Mouse (Mus musculus) 3T3-L1 (cell line): ENCODE results near the gene Bcar1.

Experiments used
- DNase-seq: peaks from one replicate; pipeline ENCODE4 v3.0.0-alpha.2; 2015; ENCODE audit warnings: low read depth, low spot score

Gene Bcar1

DNA sequence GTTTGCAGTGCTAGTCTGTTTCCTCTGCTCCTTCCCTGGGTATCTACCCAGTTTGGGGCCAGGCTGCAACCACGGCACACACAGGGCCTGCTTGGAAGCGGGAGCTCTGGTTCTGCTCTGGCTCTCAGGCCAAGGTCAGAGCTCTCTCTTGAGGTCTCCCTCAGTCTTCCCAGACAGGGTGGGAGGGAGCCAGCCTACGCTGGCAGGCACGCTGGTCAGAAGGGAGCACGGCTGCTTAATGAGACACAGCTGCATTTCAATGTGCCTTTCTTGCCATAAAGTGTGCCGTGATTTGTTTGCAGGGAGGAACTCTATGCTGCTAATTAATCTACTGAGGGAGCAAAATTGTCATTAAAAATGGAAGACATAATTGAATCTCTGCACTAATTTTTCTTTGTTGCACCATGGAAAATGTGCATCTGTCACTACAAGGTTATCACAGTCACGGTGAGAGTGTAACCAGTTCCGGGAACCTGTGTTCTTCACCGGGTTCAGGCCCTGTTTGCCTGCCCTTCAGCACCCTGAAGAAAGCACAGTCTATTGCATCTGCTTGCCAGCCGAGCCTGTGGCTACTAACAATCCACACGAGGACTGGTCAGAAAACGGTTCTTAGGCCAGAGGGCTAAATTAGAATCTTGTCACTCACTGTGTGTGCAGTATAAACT, 26.3 kb upstream of the Bcar1 start:
- no peak for DNase-seq

DNA sequence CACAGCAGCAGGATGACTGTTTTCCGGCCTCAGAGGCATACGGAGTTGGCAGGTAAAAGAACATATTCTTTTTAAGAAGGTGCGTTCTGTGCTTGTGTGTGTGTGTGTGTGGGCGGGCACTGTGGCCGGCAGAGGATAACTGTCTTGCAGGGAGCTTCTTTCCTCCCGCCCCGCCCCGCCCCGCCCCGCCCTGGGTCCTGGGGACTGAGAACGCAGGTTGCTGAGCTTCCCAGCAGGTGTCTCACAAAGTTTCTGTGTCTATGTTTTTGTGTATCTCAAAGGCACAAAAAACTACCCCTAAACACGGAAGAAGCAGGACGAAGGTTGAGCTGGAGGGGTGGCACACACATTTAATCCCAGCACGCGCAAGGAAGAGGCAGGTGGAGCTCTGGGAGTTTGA, 25.7 kb upstream of the Bcar1 start:
- DNase-seq: no peak

DNA sequence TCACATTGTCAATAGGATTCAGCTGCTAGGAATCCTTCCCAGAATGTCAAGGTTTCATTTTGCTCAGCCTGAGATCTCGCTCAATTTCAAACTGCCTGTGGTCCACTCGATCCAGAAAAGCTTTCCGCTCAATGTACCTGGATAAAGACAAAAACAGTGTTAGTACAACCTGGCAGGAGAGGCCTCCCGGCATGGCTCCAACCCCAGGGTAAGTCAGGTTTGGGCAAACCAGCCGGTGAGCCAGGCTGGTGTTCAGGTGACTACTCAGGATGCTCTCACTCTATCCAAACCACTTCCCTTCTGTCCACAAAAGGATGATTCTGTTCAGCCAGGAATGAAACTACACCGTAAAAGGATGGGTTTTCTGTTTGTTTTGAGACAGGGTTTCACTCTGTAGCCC, 25.0 kb upstream of the Bcar1 start:
- DNase-seq: no peak

DNA sequence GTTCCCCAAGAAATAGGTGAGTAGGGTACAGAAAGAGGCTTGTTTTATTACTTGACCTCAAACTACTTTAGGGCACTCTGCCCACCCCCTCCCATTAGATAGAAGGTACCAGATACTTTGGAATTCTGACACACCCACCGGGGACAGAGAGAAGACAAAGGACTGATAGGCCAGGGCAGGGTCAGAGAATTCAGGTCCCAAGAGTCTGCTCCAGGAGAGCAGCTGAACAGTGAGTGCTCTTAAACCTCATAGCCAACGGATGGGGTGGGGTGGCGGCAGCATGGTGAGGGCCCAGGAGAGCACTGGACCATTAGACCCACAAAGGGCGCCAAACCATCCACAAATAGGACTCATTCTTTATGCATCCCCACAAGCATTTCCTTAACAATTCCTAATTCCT, 22.0 kb upstream of the Bcar1 start:
- no peak for DNase-seq

DNA sequence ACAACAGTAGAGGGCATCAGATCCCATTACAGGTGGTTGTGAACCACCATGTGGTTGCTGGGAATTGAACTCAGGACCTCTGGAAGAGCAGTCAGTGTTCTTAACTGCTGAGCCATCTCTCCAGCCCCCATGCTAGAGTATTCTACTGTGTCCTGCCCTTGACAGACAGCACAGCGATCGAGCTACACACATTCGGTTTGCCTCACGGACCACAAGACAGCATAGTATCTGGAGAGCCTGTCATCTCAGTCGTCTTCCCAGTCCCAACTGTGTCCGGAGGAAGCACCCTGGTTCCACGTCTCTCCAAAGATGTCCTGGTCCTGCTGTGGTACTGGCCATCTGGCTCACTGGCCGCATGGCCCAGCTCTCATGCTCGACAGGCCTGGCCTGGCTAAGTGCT, 21.5 kb upstream of the Bcar1 start:
- no peak for DNase-seq

DNA sequence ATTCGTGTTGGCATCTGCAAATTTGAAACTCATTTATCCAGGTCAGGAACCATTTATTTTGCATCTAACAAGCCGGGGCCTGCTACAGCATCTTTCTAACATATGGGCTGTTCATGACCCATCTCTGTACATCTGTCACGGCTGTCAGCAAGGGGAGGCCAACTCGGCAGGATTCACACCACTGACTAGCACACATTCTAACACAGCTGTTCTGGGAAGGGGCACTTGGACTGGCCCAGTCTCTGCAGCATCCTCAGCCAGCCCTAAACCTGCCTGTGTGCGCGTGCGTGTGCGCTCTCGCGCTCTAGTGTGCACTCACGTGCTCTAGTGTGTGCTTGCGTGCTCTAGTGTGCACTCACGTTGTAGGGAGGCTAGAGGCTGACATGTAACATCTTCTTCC, 17.1 kb upstream of the Bcar1 start:
- no peak for DNase-seq

DNA sequence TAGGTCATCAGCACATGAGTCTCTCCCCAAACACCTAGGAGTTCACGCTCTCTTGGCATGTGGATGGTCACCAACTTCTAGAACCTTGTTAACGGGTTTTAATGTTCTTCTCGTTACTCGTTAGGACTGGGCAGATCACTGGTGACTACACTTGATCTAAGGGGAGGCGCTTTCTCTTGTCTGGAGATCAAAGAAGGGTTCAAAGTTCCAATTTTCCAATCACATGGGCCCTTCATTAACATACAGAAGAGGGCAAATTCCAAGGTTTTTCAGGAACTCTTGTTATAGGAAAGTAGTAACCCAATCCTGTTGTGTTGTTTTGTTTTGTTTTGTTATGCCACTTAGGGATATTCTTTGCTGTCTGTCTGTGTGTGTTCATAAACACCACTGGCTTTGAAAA, 15.2 kb upstream of the Bcar1 start:
- no peak for DNase-seq

DNA sequence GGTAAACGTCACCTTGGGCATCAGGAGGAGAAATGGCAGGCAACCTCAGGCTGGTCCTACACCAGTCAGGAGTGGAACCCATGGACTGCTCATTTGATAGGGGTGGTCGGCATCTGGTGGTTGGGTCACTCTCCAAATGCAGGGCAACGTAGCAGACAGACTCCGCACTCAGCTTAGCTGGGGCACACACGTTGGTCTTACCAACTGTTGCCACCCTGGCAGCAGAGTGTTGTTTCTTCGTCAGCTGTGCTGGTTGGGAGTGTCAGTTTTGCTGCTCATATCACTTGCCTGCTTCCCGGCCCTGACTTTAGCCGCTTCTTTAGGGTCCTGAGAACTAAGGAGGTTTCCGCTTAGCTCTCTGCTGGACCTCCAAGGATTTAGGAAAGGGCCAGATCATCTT, 14.0 kb upstream of the Bcar1 start:
- no peak for DNase-seq

DNA sequence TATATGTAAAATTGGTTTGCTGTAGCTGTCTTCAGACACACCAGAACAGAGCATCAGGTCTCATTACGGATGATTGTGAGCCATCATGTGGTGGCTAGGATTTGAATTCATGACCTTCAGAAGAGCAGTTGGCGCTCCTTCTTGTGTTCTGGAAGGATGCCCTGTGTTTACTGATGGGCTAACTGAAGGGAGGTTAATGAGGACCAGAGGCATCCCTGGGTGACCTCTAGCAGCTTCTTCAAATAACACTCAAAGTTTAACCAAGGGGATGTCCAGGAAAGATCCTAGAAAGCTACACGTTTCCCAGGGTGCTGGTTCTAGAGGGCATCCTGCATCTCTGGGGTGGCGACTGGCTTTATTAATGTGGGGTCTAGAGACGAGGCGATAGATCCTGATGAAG, 11.1 kb upstream of the Bcar1 start:
- DNase-seq: no peak

DNA sequence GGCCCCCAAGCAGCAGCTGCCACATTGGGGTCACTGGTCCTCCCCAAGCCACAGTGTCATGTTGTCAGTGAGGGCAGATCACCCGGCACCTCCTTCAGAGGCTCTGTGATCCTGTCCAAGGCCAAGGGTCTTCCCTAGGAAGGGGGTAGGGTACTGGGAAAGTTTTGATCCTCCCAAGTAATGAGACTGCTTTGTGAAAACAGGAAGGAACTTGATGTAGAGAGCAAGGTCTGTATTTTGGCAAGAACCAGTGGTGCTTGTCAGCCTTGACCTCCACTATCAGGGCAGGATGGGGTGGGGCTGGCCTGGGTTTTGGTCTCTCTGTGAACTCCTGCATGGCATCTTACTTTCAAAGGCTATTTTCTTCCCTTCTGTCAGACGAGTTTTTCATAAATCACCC, 10.5 kb upstream of the Bcar1 start:
- no peak for DNase-seq

DNA sequence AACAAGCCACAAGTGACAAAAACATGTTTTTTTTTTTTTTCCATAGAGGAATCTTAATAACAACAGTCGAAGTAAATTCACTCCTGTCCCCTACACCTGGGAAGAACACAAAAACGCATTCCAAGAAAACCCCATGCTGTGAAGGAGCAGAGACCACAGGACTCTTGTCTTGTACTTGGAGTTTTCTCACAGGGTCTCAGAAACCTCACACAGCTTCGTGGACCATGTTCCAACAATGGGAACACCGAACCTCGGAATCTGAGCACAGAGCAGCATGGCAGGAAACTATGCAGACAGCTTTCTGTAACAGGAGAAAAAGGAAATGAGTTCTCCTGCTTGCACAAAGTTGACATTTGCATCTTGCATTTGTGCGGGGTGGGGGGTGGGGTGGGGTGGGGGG, 5.2 kb upstream of the Bcar1 start:
- DNase-seq: no peak

DNA sequence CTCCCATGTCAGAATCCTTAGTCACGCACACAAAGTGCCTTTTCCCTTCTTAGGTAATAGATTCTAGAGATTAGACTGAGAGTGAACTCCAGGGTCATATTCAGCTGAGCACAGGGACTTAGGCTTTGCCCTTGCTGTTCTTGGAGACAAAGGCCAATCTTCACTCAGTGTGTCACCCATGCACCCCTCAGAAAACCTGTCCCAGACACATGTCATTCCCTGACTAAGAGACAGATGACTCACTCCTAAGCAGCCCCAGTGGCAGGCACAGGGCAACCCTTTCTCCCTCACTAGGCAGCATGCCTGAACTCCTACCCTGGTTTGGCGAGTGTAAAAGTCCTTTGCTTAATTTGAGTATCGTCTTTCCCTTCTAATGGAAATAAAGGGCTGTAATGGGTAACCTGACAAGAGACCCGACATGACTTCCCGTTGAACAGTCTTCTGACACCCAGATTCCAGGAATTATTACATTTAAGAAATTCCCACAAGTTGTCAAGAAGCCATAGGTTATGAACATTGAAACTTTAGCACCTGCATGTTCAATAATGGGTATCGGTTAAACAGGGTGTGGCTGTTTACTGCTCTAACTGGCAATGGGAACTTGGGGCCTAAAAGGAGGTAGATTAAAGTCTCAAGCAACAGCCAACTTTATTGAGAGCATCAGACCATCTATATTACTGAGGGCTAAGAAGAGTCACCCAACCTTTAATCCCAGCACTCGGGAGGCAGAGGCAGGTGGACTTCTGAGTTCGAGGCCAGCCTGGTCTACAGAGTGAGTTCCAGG, 4.4 kb upstream of the Bcar1 start:
- peak; percentile 73 for DNase-seq

DNA sequence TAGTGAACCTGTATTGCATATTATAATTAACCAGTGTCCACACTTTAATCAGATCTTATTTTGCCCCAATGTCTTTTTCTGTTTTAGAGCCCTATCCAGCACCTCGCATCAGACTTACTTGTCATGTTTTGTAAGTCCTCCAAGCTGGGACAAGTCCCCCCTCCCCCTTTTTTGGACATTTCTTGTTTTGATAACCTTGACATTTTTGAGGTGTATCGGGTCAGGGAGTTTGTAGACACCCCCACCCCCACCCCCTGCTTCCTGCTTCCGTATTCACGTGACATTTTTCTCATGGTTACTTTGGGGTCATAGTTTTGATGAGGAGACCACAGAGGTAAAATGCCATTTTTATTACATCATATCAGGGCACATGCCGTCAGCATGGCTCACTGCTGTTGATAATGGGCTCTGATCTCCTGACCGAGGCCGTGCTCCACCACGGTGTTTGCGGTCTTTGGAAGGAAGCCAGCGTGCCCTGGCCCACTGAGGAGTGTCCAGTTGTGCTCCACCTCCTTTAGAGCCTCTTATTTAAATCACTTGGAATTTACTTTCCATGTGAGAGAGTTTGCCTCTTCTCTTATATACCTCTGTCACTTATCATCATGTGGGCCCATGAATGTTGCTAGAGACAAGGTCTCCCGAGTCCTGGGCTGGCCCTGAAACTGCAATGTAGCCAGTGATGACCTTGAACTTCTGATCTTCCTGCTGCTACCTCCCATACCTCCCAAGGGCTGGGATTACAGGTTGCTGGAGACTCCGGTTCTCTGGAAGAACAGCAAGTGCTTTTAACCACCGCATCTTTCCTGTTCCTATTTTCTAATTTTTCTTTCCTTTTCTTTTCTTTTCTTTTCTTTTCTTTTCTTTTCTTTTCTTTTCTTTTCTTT, 3.2 kb upstream of the Bcar1 start:
- DNase-seq: peak; percentile 90

DNA sequence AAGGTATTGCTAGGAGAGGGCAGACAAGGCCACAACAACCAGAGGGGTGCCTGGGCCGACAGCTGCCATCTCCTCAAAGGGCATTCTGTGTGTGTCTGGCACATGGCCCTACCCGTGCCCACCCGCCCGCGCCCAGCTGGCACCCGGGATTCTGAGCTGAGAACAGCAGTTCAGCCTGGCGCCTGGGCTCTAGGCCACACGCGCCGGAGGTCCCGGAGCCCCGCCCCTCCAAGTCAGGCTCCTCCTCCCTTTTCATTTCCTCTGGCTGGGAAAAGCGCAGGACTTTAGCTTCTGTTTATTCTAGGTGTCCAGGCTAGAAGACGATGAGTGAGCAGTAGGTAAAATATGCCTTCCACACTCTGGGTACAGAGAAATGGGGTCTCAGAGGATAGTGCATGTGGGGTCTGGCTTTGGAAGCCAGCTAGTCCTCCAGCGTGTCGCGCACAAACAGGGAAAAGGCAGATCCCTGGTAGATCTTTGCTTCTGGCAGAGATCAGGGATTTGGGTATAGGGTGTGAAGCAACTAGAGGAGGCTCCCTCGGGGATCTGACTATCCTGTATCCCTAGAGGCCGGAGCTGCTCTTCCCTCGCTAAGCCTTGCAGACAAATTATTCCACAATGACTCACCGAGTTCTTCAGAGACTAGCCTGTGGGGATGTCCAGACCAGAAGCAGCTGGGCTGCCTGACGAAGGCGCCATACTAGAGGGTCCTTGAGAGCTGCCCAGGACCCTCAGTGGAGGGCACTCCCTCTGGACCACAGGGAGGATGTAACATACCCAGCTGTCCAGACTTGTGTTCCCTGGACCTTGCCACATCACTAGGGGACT, 2.2 kb upstream of the Bcar1 start:
- peak; percentile 98 for DNase-seq

DNA sequence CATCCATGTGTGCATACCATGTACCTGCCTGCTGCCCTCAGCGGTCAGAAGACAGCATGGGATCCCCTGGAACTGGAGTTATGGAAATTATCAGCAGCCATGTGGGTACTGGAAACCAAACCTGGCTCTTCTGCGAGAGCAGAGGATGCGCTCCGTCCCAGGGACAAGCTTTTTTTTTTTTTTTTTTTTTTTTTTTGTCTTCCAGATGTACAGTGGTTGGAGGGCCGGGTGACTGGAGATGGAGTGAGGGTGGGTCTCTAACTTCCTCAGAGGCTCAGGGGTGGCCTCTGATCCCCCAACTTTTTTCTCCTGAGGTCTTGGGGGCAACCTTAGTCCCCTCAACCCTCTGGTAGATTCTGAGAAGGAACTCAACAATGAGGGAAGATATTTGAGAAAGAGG, 1.5 kb upstream of the Bcar1 start:
- no peak for DNase-seq

DNA sequence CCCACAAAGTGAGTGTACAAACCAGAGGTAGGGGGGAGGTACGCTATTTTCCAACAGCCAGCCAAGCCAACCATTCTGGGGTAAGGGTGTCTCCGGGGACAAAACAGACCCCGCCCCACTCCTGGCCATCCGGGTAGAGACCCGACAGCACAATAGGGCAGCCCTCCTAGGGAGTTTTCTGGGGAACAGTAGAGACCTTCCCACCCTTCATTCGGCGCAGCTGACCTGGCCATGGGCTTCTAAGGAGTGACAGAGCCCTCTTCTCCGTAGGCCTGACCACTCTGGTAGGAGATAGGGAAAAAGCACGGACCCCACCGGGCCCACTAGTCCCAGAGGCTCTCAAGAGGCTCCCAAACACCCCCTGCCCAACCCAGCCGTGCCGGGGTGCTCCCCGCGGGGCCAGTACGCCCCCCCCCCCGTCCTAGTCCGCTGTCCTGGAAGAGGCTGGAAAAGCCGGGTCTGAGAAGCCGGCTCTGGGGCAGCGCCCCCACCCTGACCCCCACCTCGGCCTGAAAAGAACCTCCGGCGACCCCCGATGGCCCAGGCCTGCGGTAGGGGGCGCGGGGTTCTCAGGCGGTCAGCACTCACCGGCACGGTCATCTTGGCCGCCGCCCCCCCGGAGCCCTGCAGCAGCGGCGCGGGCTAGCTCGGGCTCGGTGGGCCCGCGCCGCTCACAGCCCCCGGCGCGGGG, 363 bp downstream of the Bcar1 start:
- no peak for DNase-seq

DNA sequence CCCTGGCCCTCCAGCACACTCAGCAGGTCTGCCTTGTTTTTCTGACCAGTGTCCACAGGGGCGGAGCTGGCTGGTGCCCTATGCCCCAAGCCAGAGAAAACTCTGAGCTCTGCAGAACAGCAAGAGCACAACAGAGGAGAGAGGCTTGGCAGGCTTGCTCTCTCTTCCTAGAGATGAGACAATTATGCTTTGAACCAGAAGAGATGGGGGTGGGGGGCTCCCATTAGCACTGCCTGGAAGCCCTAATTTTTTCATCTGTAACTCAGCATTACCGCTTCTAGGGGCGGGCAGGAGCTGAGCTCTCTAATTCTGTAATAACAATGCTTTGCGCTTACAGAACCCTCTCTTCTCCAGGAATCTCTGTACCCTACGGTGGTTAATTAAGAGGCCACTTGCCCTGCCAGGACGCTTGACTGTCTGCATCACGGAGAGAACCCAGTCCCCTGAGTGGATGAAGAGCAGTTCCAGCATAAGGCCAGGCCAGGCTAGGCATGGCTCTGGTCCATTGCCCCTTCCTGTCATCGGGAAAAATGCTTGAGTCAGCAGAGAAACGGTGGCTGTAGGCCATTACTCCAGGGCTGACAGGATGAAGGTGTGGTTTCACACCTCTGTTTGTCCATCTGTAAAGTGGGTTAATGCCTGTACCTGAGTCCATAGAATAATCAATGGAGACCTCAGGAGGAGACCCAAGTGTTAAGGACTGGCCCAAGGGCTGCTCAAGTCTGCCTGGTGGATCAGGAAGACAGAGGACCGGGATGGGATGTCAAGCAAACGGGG, 1.2 kb downstream of the Bcar1 start:
- peak; percentile 66 for DNase-seq

DNA sequence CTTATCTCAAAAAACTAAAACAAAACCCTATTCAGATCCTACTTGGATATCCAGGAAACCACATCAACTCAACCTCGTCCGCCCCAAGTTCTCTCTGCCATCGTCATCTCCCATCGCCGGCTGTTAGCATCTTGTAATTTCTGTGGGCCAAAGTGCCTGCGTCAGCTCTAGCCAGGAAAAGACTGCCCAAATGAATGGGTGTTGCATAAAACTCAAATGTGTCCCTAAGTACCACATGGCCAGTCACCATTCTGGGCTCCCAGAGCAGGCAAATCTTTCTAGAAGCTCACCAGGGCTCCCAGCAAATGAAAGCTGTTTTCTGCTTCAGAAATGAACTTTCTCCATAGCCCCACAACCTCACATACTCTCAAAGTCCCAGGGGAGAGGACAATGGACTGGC, 2.1 kb downstream of the Bcar1 start:
- no peak for DNase-seq

DNA sequence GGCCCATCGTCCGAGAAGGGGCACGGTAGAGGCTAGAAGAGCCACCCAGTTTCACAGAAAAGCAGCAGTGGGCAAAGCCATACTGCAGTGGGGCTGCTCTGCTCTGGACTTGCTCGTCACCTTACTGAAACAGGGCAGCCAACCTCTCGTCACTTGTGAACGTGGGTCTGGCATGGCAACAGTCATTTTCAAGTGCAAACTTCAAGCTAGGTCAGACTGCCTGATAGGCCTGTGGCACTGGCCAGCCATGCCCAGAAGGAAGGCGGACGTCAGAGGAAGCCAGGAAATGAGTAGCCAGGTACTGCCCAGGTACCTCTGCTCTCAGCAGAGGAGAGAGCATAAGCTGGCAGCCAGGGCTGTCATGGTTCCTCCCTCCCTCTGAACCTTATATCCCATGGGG, 2.6 kb downstream of the Bcar1 start:
- DNase-seq: no peak

DNA sequence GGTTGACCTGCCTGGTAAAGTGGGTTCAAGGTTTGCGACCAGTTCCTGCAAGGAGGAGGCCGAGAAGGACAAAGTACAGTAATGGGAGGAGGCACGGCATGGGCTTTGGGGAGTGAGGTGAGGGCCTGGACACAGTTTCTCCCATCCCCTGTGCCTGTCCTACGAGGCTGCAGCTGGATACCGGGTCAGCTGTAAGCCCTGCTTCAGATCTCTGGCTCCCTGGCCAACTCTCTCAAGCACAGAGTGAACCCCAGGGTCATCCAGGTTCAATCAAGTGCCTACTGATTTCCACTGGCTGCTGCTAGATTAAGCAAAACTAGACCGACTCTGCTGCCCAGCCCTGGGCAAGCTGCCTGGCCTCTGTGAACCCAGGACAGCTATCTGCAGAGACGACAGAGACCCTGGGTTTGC, 3.3 kb downstream of the Bcar1 start:
- DNase-seq: no peak
